Mouse (Mus musculus): ENCODE data around the gene Tuba1a. TPM values are rescaled to one million over a fixed set of nuclear protein-coding genes. Genes with fewer than 3 reads are reported as not detected.

The Tuba1a gene
- polyA plus RNA-seq, 1 experiment from 2014 or later: 1,237 TPM

DNA sequence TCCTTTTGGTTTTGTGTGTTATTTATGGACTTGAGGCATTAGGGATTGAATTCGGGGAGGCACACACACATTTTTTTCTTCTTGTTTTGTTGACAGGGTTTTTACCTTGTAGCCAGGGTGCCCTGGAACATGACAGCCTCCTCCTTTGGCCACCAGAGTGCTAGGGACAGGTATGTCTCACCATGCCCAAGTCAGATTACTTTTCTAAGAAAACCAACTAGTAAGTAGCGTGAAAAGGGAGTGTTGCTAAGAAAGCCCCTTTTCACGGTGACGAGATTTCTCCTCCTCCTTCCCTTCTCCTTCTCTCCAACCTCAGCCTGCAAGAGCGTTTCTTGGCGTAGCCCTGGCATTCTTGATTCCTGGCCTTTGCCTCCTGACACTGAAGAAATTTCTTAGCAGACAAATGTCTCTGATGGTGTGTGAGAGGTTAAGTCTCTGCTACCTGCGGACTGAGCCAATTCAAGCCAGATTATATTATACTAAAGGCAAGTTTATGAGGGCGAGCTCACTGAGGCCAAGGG is 34.2 kb upstream of the Tuba1a start:
- ATAC-seq (replicated peaks; ENCODE audit: insufficient number of reproducible peaks, low FRiP score, low TSS enrichment): no peak
- WGBS (ENCODE audit: insufficient replicate concordance): 57% methylated on average over 8 of the region's 8 CpGs
- H3K27me3 ChIP-seq (ENCODE audit: control insufficient read depth, insufficient read depth, low read length): no peaks in the 10 kb centered on the region
- H3K27ac ChIP-seq (ENCODE audit: low read depth, low read length): peak overlapping the region; percentile 80
- no peaks in the 10 kb centered on the region for H3K9me3 ChIP-seq (replicated peaks; ENCODE audit: control insufficient read depth, low read length)
- H3K9ac ChIP-seq (ENCODE audit: low read depth, low read length): no peak overlapping the region
- H3K4me1 ChIP-seq (ENCODE audit: control insufficient read depth, insufficient read depth, low read length): peaks cover 66% of the 10 kb centered on the region
- H3K36me3 ChIP-seq (ENCODE audit: control insufficient read depth, insufficient read depth, low read length): no peaks in the 10 kb centered on the region
- no peak overlapping the region for H3K4me2 ChIP-seq
- no peak overlapping the region for H3K4me3 ChIP-seq (ENCODE audit: low read depth, low read length)

GRCm38 (mm10) chr15:98987077-98987630 is 33.7 kb upstream of the Tuba1a start:
- Histone ChIP-seq H3K9me3 (replicated peaks; ENCODE audit: control insufficient read depth, low read length) (no peaks in the 10 kb centered on the region), H3K27ac (ENCODE audit: low read depth, low read length) (peak overlapping the region; percentile 80), H3K4me3 (ENCODE audit: low read depth, low read length) (no peak overlapping the region), H3K36me3 (ENCODE audit: control insufficient read depth, insufficient read depth, low read length) (no peaks in the 10 kb centered on the region), H3K4me1 (ENCODE audit: control insufficient read depth, insufficient read depth, low read length) (peaks cover 61% of the 10 kb centered on the region), H3K9ac (ENCODE audit: low read depth, low read length) (no peak overlapping the region), H3K4me2 (peak overlapping the region; percentile 3; the same call in 1 of the 2 replicates), H3K27me3 (ENCODE audit: control insufficient read depth, insufficient read depth, low read length) (no peaks in the 10 kb centered on the region)
- no peak for ATAC-seq (replicated peaks; ENCODE audit: insufficient number of reproducible peaks, low FRiP score, low TSS enrichment)
- WGBS (ENCODE audit: insufficient replicate concordance): 27% methylated on average over 7 of the region's 7 CpGs

- Histone ChIP-seq H3K27ac (ENCODE audit: low read depth, low read length) (peak overlapping the region; percentile 97), H3K4me3 (ENCODE audit: low read depth, low read length) (peak overlapping the region; percentile 53), H3K27me3 (ENCODE audit: control insufficient read depth, insufficient read depth, low read length) (no peaks in the 10 kb centered on the region), H3K4me1 (ENCODE audit: control insufficient read depth, insufficient read depth, low read length) (peaks cover 59% of the 10 kb centered on the region), H3K36me3 (ENCODE audit: control insufficient read depth, insufficient read depth, low read length) (no peaks in the 10 kb centered on the region), H3K9me3 (replicated peaks; ENCODE audit: control insufficient read depth, low read length) (no peaks in the 10 kb centered on the region), H3K9ac (ENCODE audit: low read depth, low read length) (peak overlapping the region; percentile 87), H3K4me2 (peak overlapping the region; percentile 76)
- no peak for ATAC-seq (replicated peaks; ENCODE audit: insufficient number of reproducible peaks, low FRiP score, low TSS enrichment)
- WGBS (ENCODE audit: insufficient replicate concordance): 29% methylated on average over 12 of the region's 12 CpGs
These were observed 32.6 kb upstream of the Tuba1a start for GRCm38 (mm10) chr15:98985982-98986715.

- 4% methylated on average over 29 of the region's 29 CpGs for WGBS (ENCODE audit: insufficient replicate concordance)
- peak; percentile 76 for ATAC-seq (replicated peaks; ENCODE audit: insufficient number of reproducible peaks, low FRiP score, low TSS enrichment)
- H3K27ac ChIP-seq (ENCODE audit: low read depth, low read length): peak overlapping the region; percentile 97
These were observed 31.9 kb upstream of the Tuba1a start for GRCm38 (mm10) chr15:98985240-98985981.

DNA sequence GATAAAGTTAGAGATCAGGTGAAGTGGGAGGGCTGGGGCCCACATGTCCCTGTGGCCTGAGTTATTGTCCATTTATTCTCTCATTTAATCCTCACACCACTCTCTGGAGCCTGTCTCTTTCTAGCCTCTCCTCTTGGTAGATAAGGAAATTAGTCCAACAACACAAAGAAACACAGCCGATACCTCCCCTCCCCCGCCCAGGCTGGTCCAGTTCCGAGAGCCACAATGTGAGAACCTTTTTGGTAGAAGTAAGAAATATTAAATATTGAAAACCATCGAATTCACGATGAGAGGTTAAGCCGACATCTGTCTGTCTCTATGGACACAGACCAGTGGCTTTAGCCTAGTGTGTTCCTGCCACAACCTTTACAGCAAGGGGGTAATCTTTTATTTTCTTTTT is 31.2 kb upstream of the Tuba1a start:
- peak overlapping the region; percentile 43; the same call in 1 of the 2 replicates for H3K9ac ChIP-seq (ENCODE audit: low read depth, low read length)

More at GRCm38 (mm10) chr15:98985240-98985981, 31.9 kb upstream of the Tuba1a start:
- Histone ChIP-seq H3K4me2 (peak overlapping the region; percentile 76), H3K9ac (ENCODE audit: low read depth, low read length) (peak overlapping the region; percentile 87), H3K4me3 (ENCODE audit: low read depth, low read length) (peak overlapping the region; percentile 53), H3K36me3 (ENCODE audit: control insufficient read depth, insufficient read depth, low read length) (no peaks in the 10 kb centered on the region), H3K9me3 (replicated peaks; ENCODE audit: control insufficient read depth, low read length) (no peaks in the 10 kb centered on the region), H3K4me1 (ENCODE audit: control insufficient read depth, insufficient read depth, low read length) (peaks cover 51% of the 10 kb centered on the region), H3K27me3 (ENCODE audit: control insufficient read depth, insufficient read depth, low read length) (no peaks in the 10 kb centered on the region)

GRCm38 (mm10) chr15:98983431-98984081 is 30.1 kb upstream of the Tuba1a start:
- 37% methylated on average over 16 of the region's 16 CpGs for WGBS (ENCODE audit: insufficient replicate concordance)
- Histone ChIP-seq H3K36me3 (ENCODE audit: control insufficient read depth, insufficient read depth, low read length) (no peaks in the 10 kb centered on the region), H3K4me3 (ENCODE audit: low read depth, low read length) (peak overlapping the region; percentile 20), H3K27me3 (ENCODE audit: control insufficient read depth, insufficient read depth, low read length) (no peaks in the 10 kb centered on the region), H3K4me2 (peak overlapping the region; percentile 46), H3K9ac (ENCODE audit: low read depth, low read length) (peak overlapping the region; percentile 34), H3K4me1 (ENCODE audit: control insufficient read depth, insufficient read depth, low read length) (peaks cover 40% of the 10 kb centered on the region), H3K27ac (ENCODE audit: low read depth, low read length) (peak overlapping the region; percentile 78), H3K9me3 (replicated peaks; ENCODE audit: control insufficient read depth, low read length) (no peaks in the 10 kb centered on the region)
- ATAC-seq (replicated peaks; ENCODE audit: insufficient number of reproducible peaks, low FRiP score, low TSS enrichment): no peak

More for the DNA sequence above, 31.2 kb upstream of the Tuba1a start:
- 39% methylated on average over 6 of the region's 6 CpGs for WGBS (ENCODE audit: insufficient replicate concordance)
- Histone ChIP-seq H3K36me3 (ENCODE audit: control insufficient read depth, insufficient read depth, low read length) (no peaks in the 10 kb centered on the region), H3K4me2 (peak overlapping the region; percentile 76), H3K4me1 (ENCODE audit: control insufficient read depth, insufficient read depth, low read length) (peaks cover 44% of the 10 kb centered on the region), H3K9me3 (replicated peaks; ENCODE audit: control insufficient read depth, low read length) (no peaks in the 10 kb centered on the region), H3K4me3 (ENCODE audit: low read depth, low read length) (peak overlapping the region; percentile 53), H3K27me3 (ENCODE audit: control insufficient read depth, insufficient read depth, low read length) (no peaks in the 10 kb centered on the region), H3K27ac (ENCODE audit: low read depth, low read length) (peak overlapping the region; percentile 97)
- ATAC-seq (replicated peaks; ENCODE audit: insufficient number of reproducible peaks, low FRiP score, low TSS enrichment): no peak

- 75% methylated on average over 6 of the region's 6 CpGs for WGBS (ENCODE audit: insufficient replicate concordance)
- peaks cover 38% of the 10 kb centered on the region for H3K4me1 ChIP-seq (ENCODE audit: control insufficient read depth, insufficient read depth, low read length)
- no peak for ATAC-seq (replicated peaks; ENCODE audit: insufficient number of reproducible peaks, low FRiP score, low TSS enrichment)
These were observed 28.6 kb upstream of the Tuba1a start for GRCm38 (mm10) chr15:98982100-98982499.

GRCm38 (mm10) chr15:98980012-98980614 is 26.6 kb upstream of the Tuba1a start:
- H3K4me1 ChIP-seq (ENCODE audit: control insufficient read depth, insufficient read depth, low read length): peaks cover 34% of the 10 kb centered on the region
- no peaks in the 10 kb centered on the region for H3K36me3 ChIP-seq (ENCODE audit: control insufficient read depth, insufficient read depth, low read length)
- WGBS (ENCODE audit: insufficient replicate concordance): 65% methylated on average over 7 of the region's 7 CpGs
- H3K27me3 ChIP-seq (ENCODE audit: control insufficient read depth, insufficient read depth, low read length): no peaks in the 10 kb centered on the region
- H3K4me3 ChIP-seq (ENCODE audit: low read depth, low read length): no peak overlapping the region
- H3K9me3 ChIP-seq (replicated peaks; ENCODE audit: control insufficient read depth, low read length): no peaks in the 10 kb centered on the region
- no peak for ATAC-seq (replicated peaks; ENCODE audit: insufficient number of reproducible peaks, low FRiP score, low TSS enrichment)
- no peak overlapping the region for H3K9ac ChIP-seq (ENCODE audit: low read depth, low read length)
- H3K4me2 ChIP-seq: no peak overlapping the region
- no peak overlapping the region for H3K27ac ChIP-seq (ENCODE audit: low read depth, low read length)

More at GRCm38 (mm10) chr15:98982100-98982499, 28.6 kb upstream of the Tuba1a start:
- no peaks in the 10 kb centered on the region for H3K36me3 ChIP-seq (ENCODE audit: control insufficient read depth, insufficient read depth, low read length)
- H3K27ac ChIP-seq (ENCODE audit: low read depth, low read length): 0 out of 2 replicates have a peak overlapping the region, but pooled peaks have one; percentile 1
- no peaks in the 10 kb centered on the region for H3K9me3 ChIP-seq (replicated peaks; ENCODE audit: control insufficient read depth, low read length)
- no peaks in the 10 kb centered on the region for H3K27me3 ChIP-seq (ENCODE audit: control insufficient read depth, insufficient read depth, low read length)
- H3K4me2 ChIP-seq: no peak overlapping the region
- no peak overlapping the region for H3K9ac ChIP-seq (ENCODE audit: low read depth, low read length)
- no peak overlapping the region for H3K4me3 ChIP-seq (ENCODE audit: low read depth, low read length)
